Mouse (Mus musculus) T-helper 2 cell (primary cell): ENCODE measurements around the gene Eps8.

ENCODE experiments used
- in situ Hi-C: fragments of 300-600 bp; cut with MboI, MseI; formaldehyde crosslinking; loops from one replicate; pipeline ENCODE4 v1.15.1; 2025; ENCODE audit warnings: high pct_unique_total_duplicates

Gene Eps8

DNA sequence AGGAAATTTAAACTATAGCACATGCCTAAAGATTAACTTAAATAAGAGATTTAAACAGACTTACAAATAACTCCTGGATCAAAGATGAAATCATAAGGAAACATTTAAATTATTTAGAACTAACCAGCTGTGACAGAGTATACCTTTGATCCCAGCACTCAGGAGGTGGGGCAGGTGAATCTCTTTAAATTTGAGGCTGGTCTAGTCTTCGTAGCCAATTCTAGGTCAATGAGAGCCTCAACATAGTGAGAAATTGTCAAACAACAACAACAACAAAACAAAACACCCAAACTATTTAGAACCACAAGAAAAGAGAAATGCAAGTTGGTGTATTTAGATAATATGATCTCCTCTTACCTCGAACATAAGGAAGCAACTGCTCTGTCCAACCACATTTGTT is at the start of gene Eps8:
Gene Eps8 (minus strand): TSS at position 101 of the 400 bp plus-strand sequence.
- in situ Hi-C loops, result no loop called here

DNA sequence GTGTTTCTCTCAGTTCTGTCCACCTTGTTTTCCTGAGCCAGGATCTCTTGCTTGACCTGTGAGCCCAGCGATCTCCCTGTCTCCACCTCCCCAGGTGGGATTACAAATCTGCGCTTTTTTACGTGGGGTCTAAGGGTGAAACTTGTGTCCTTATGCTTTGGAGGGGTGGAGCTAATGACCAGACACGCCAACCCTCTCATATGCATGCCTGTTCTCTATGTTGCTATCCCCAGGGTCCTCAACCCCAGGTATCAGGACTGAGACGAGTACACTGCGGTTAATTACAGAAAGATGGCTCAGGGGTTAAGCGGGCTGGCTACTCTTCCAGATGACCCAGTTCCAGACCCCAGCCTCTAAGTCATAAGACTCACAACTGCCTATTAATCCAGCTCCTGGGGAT is 48.8 kb upstream of the Eps8 start:
- in situ Hi-C loops, result no loop called here

GRCm38 (mm10) chr6:137702918-137703317 is 48.2 kb upstream of the Eps8 start:
- in situ Hi-C loops, result no loop called here

GRCm38 (mm10) chr6:137702186-137702585 is 47.5 kb upstream of the Eps8 start:
- in situ Hi-C loops, result no loop called here

- in situ Hi-C loops, result loop anchor here (25.0 kb wide), 1 partner anchor 1687 kb away; no protein-coding TSS in a partner anchor
Observed at GRCm38 (mm10) chr6:137699434-137699833, 44.8 kb upstream of the Eps8 start.

GRCm38 (mm10) chr6:137696445-137697204 is 41.9 kb upstream of the Eps8 start:
- in situ Hi-C loops, result loop anchor here (25.0 kb wide), 1 partner anchor 1684 kb away; no protein-coding TSS in a partner anchor

DNA sequence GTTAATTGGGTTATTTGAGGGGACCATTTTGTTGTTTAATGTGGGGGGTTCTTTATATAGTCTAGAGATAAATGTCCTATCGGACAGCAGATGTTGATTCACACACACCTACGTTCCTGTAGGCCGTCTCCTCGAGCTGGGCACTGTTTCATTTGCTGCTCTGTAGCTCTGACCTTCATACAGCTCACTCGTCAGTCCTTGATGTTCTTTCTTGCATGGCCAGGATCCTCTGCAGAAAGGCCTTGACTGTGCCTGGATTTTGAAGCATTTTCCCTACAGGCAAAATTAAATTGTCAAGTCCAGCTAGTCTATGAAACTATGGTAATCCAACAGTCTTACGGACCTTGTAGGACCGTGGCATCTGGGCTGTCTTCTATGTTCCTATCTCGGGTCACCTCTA is 40.4 kb upstream of the Eps8 start:
- in situ Hi-C loops, result loop anchor here (25.0 kb wide), 1 partner anchor 1683 kb away; no protein-coding TSS in a partner anchor

DNA sequence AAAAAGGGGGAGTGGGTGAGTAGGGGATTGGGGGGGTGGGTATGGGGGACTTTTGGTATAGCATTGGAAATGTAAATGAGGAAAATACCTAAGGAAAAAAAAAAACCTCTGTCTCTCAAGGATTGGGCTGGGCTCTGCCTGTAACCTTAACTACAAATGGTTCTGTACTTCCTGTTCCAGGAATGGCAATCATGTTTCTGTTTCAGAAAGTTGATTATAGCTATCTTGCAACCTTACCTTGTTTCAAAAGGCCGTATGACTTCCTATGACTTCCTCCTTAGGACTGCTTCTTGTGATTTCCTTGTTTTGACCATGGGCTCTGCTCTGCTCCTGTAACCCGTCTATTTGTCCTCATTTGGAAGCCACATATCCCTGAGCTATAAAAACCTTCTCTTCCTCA is 39.6 kb upstream of the Eps8 start:
- in situ Hi-C loops, result loop anchor here (25.0 kb wide), 1 partner anchor 1682 kb away; no protein-coding TSS in a partner anchor

DNA sequence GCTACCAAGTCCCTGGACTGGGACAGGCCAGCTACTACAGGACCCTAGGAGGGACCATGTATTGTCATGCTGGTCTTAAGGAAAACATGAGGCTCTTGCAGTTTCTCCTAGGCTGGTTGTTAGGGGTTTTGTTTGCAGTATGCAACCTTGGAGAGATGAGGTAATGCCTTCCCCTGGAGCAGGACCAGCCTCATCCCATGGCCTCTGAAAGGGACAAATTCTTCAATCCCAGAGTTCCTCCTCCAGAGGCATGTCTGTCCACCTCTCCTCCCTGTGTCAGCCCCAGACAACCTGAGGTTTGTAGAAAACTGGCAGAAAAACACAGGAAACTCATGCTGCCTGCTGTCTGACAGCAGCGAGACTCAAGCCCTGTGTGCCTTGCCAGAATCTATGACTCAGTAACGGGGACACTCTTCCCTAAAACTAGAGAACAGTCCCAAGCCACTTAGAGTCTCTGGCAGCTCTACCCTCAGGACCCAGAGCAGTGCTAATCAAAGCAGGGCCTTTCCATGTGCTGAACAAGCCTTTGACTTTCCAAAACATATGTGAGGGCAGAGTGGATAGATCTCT is 36.0 kb upstream of the Eps8 start:
- in situ Hi-C loops, result loop anchor here (25.0 kb wide), 1 partner anchor 1678 kb away; no protein-coding TSS in a partner anchor

GRCm38 (mm10) chr6:137688506-137689105 is 33.9 kb upstream of the Eps8 start:
- in situ Hi-C loops, result loop anchor here (25.0 kb wide), 1 partner anchor 1676 kb away; no protein-coding TSS in a partner anchor

- in situ Hi-C loops, result loop anchor here (25.0 kb wide), 1 partner anchor 1676 kb away; no protein-coding TSS in a partner anchor
Observed at GRCm38 (mm10) chr6:137688079-137688478, 33.4 kb upstream of the Eps8 start.

DNA sequence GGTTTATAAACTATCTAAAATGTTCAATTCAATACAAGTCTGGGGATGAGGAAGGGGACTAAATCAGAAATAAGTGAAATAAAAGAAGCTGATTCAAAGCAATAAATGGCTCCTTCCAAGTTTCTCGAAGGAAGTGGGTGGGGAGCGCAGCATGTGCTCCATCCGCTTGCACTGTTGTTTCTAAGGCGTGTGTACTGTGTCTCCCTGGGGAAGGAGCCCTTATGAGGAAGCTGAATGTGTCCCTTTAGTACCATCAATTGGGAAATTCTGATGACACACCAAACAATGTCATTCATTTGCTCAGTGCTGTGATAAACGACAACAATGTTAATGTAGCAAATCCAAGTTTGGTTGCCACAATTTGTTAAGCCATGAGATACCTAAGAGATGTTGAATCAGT is 33.0 kb upstream of the Eps8 start:
- in situ Hi-C loops, result loop anchor here (25.0 kb wide), 1 partner anchor 1675 kb away; no protein-coding TSS in a partner anchor

DNA sequence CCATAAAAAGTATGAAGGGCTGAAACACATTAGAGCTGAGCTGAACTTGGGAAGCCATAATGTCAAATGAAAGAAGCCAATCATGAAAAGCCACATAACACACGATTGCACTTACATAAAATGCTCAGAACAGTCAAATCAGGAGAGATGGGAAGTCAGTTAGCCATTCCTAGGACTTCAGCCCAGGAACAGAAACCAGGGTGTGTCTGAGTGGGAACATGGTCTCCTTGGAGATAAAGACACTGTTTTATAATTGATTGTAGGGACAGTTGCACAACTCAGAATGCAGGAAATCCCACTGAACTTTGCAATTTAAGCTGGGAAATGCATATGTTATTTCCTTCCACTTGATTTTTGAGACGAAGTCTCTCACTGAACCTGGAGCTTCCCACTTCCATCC is 28.0 kb upstream of the Eps8 start:
- in situ Hi-C loops, result loop anchor here (25.0 kb wide), 1 partner anchor 1670 kb away; no protein-coding TSS in a partner anchor

DNA sequence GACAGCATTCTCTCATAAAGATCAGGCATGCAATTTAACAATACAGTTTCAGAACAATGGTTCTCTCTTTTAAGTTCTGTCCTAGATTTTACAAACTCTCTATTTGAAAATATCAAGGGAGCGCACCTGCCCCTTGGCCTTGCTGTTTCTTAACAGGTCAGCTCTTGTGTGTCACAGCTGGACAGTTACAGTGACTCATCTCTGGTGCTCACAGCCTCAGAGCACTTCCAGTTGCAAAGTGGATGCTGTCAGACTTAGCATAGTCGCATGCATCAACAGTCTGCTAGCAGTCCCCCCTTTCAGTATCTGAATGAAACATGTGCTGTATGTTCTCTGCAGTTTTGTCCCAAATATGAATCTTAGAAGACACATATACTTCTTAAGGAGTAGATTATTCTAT is 26.3 kb upstream of the Eps8 start:
- in situ Hi-C loops, result loop anchor here (25.0 kb wide), 1 partner anchor 1669 kb away; no protein-coding TSS in a partner anchor

DNA sequence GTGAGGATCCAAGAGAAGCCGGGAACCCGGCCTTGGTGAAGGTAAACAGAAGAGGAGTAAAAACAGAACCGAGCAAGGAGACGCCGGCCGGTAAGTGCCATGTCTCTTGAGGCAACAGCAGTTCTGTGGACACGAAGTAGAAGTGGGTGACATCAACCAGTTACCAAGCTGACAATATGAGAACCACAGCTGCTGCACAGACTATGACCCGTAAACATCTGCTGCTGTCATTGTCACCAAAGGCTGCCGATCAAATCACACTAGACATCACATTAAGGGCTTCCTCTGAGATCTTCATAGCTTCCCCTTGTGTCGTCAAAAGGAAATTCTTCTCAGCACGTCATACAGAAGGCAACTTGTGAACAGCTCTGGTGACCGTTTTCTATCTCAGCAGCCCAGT is 21.9 kb upstream of the Eps8 start:
- in situ Hi-C loops, result loop anchor here (25.0 kb wide), 1 partner anchor 1664 kb away; no protein-coding TSS in a partner anchor

GRCm38 (mm10) chr6:137675556-137675955 is 20.9 kb upstream of the Eps8 start:
- in situ Hi-C loops, result loop anchor here (25.0 kb wide), 1 partner anchor 1663 kb away; no protein-coding TSS in a partner anchor

DNA sequence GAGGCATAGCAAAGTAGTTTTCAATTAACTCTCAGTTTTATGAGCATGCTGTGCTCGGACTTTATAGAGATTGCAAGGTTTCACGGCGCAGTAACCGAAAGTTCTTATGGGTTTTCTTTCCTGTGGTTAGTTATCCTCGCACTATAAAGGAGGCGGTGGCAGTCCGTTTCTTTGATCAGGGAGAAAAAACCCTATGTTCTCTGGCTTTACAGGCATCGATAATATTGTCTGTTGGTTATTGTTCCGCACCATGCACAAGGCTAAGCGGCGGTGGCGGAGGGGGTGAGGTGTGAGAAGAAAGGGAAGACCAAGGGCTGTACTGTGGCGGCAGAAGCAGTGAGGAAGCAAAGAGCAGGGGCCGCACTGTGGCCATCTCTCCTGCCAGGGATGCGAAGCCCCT is 18.6 kb upstream of the Eps8 start:
- in situ Hi-C loops, result no loop called here

GRCm38 (mm10) chr6:137671561-137671960 is 16.9 kb upstream of the Eps8 start:
- in situ Hi-C loops, result no loop called here

GRCm38 (mm10) chr6:137670820-137671219 is 16.1 kb upstream of the Eps8 start:
- in situ Hi-C loops, result no loop called here

DNA sequence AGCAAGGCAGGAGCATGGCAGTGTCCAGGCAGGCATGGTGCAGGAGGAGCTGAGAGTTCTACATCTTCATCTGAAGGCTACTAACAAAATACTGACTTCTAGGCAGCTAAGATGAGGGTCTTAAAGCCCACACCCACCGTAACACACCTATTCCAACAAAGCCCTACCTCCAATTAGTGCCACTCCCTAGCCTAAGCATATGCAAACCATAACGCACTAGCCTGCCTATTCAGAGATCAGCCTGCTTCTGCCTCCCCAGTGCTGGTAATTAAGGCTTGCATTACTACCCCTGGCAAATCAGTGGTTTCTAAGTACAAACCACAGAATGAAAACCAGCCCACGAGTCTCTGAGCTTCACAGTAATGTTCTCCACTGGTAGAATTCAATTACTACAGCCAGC is 15.2 kb upstream of the Eps8 start:
- in situ Hi-C loops, result no loop called here

DNA sequence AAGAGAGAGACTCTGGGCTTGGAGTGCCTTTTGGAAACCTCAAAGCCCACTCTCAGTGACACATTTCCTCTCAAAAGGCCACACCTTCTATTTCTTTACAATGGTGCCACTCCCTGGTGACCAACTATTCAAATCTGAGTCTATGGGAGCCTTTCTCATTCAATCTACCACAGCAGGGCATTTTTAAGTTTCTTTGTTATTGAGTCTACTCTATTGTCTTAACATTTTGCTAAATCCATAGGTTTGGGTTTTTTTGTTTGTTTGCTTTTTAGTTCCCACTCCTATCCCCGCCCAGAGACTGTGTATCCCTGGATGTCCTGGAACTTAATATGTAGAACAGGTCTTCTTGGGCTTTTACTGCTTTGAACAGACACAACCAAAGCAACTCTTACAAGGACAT is 14.8 kb upstream of the Eps8 start:
- in situ Hi-C loops, result no loop called here

DNA sequence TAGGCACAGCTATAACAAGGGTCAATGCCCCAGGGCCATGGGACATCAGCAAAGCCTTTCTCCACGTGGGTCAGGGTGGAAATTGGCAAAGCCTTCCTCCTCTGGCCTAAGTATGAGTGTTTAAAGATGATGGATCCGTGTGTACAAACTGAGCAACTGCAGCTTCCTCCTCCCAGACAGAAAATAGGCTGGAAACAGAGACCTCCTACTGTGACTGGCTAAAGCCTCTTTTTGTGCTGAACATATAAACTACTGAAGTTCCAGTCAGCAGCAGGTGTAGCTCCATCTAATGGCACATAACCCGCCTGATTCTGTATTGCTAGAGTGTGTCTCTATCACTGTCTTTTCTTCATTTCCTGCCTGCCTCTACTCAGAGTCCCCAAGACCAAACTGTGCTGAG is 13.7 kb upstream of the Eps8 start:
- in situ Hi-C loops, result no loop called here
